Mouse (Mus musculus): ENCODE measurements at regions not wholly inside any gene's neighbourhood (a gene's known extent, or its start where the extent isn't known, plus 50 kb on each side); places are given as distances from the start of the nearest gene placed in this dataset.

- no peak for TF ChIP-seq CTCF (IDR thresholded peaks at IDR 0.05; ENCODE audit: low read depth, low read length)
- TF ChIP-seq POLR2A (IDR thresholded peaks at IDR 0.05; ENCODE audit: borderline replicate concordance, low read depth, low read length): no peak
- Histone ChIP-seq H3K4me3 (ENCODE audit: insufficient read depth, low read length) (no peak overlapping the region), H3K4me1 (ENCODE audit: control insufficient read depth, insufficient read depth, low read length) (no peaks in the 10 kb centered on the region), H3K27ac (ENCODE audit: insufficient read depth, low read depth, low read length) (no peak overlapping the region)
Observed at GRCm38 (mm10) chr5:111789904-111790303, 56.2 kb downstream of the Gm26897 start.

GRCm38 (mm10) chr5:111790527-111790926, 56.8 kb downstream of the Gm26897 start:
- TF ChIP-seq CTCF (IDR thresholded peaks at IDR 0.05; ENCODE audit: low read depth, low read length) (no peak), POLR2A (IDR thresholded peaks at IDR 0.05; ENCODE audit: borderline replicate concordance, low read depth, low read length) (no peak)
- Histone ChIP-seq H3K4me1 (ENCODE audit: control insufficient read depth, insufficient read depth, low read length) (no peaks in the 10 kb centered on the region), H3K4me3 (ENCODE audit: insufficient read depth, low read length) (no peak overlapping the region), H3K27ac (ENCODE audit: insufficient read depth, low read depth, low read length) (no peak overlapping the region)

- Histone ChIP-seq H3K4me1 (ENCODE audit: control insufficient read depth, insufficient read depth, low read length) (no peaks in the 10 kb centered on the region), H3K27ac (ENCODE audit: insufficient read depth, low read depth, low read length) (no peak overlapping the region), H3K4me3 (ENCODE audit: insufficient read depth, low read length) (no peak overlapping the region)
- TF ChIP-seq POLR2A (IDR thresholded peaks at IDR 0.05; ENCODE audit: borderline replicate concordance, low read depth, low read length) (no peak), CTCF (IDR thresholded peaks at IDR 0.05; ENCODE audit: low read depth, low read length) (no peak)
Observed at GRCm38 (mm10) chr5:111791089-111791561, 57.4 kb downstream of the Gm26897 start.

GRCm38 (mm10) chr5:111792746-111793145, 59.0 kb downstream of the Gm26897 start:
- TF ChIP-seq POLR2A (IDR thresholded peaks at IDR 0.05; ENCODE audit: borderline replicate concordance, low read depth, low read length): no peak
- no peak for TF ChIP-seq CTCF (IDR thresholded peaks at IDR 0.05; ENCODE audit: low read depth, low read length)

GRCm38 (mm10) chr5:111793178-111793577, 59.5 kb downstream of the Gm26897 start:
- Histone ChIP-seq H3K27ac (ENCODE audit: insufficient read depth, low read depth, low read length) (no peak overlapping the region), H3K4me3 (ENCODE audit: insufficient read depth, low read length) (no peak overlapping the region), H3K4me1 (ENCODE audit: control insufficient read depth, insufficient read depth, low read length) (no peaks in the 10 kb centered on the region)
- TF ChIP-seq CTCF (IDR thresholded peaks at IDR 0.05; ENCODE audit: low read depth, low read length) (no peak), POLR2A (IDR thresholded peaks at IDR 0.05; ENCODE audit: borderline replicate concordance, low read depth, low read length) (no peak)

More at GRCm38 (mm10) chr5:111792746-111793145, 59.0 kb downstream of the Gm26897 start:
- no peaks in the 10 kb centered on the region for H3K4me1 ChIP-seq (ENCODE audit: control insufficient read depth, insufficient read depth, low read length)
- H3K27ac ChIP-seq (ENCODE audit: insufficient read depth, low read depth, low read length): no peak overlapping the region
- no peak overlapping the region for H3K4me3 ChIP-seq (ENCODE audit: insufficient read depth, low read length)

- no peaks in the 10 kb centered on the region for H3K4me1 ChIP-seq (ENCODE audit: control insufficient read depth, insufficient read depth, low read length)
- no peak overlapping the region for H3K4me3 ChIP-seq (ENCODE audit: insufficient read depth, low read length)
- TF ChIP-seq CTCF (IDR thresholded peaks at IDR 0.05; ENCODE audit: low read depth, low read length) (no peak), POLR2A (IDR thresholded peaks at IDR 0.05; ENCODE audit: borderline replicate concordance, low read depth, low read length) (no peak)
- no peak overlapping the region for H3K27ac ChIP-seq (ENCODE audit: insufficient read depth, low read depth, low read length)
Observed at GRCm38 (mm10) chr5:111796889-111797288, 63.2 kb downstream of the Gm26897 start.

- Histone ChIP-seq H3K27ac (ENCODE audit: insufficient read depth, low read depth, low read length) (no peak overlapping the region), H3K4me3 (ENCODE audit: insufficient read depth, low read length) (no peak overlapping the region), H3K4me1 (ENCODE audit: control insufficient read depth, insufficient read depth, low read length) (no peaks in the 10 kb centered on the region)
- TF ChIP-seq CTCF (IDR thresholded peaks at IDR 0.05; ENCODE audit: low read depth, low read length) (no peak), POLR2A (IDR thresholded peaks at IDR 0.05; ENCODE audit: borderline replicate concordance, low read depth, low read length) (no peak)
Observed at GRCm38 (mm10) chr5:111799700-111800311, 66.1 kb downstream of the Gm26897 start.

- no peaks in the 10 kb centered on the region for H3K4me1 ChIP-seq (ENCODE audit: control insufficient read depth, insufficient read depth, low read length)
- H3K27ac ChIP-seq (ENCODE audit: insufficient read depth, low read depth, low read length): no peak overlapping the region
- H3K4me3 ChIP-seq (ENCODE audit: insufficient read depth, low read length): no peak overlapping the region
- no peak for TF ChIP-seq POLR2A (IDR thresholded peaks at IDR 0.05; ENCODE audit: borderline replicate concordance, low read depth, low read length)
- no peak for TF ChIP-seq CTCF (IDR thresholded peaks at IDR 0.05; ENCODE audit: low read depth, low read length)
Observed at GRCm38 (mm10) chr5:111800511-111800910, 66.8 kb downstream of the Gm26897 start.

- no peaks in the 10 kb centered on the region for H3K4me1 ChIP-seq (ENCODE audit: control insufficient read depth, insufficient read depth, low read length)
- TF ChIP-seq POLR2A (IDR thresholded peaks at IDR 0.05; ENCODE audit: borderline replicate concordance, low read depth, low read length): no peak
- no peak for TF ChIP-seq CTCF (IDR thresholded peaks at IDR 0.05; ENCODE audit: low read depth, low read length)
- no peak overlapping the region for H3K27ac ChIP-seq (ENCODE audit: insufficient read depth, low read depth, low read length)
- H3K4me3 ChIP-seq (ENCODE audit: insufficient read depth, low read length): no peak overlapping the region
Observed at GRCm38 (mm10) chr5:111801051-111801450, 67.3 kb downstream of the Gm26897 start.

- no peak for TF ChIP-seq CTCF (IDR thresholded peaks at IDR 0.05; ENCODE audit: low read depth, low read length)
- no peak for TF ChIP-seq POLR2A (IDR thresholded peaks at IDR 0.05; ENCODE audit: borderline replicate concordance, low read depth, low read length)
- Histone ChIP-seq H3K4me3 (ENCODE audit: insufficient read depth, low read length) (no peak overlapping the region), H3K27ac (ENCODE audit: insufficient read depth, low read depth, low read length) (no peak overlapping the region), H3K4me1 (ENCODE audit: control insufficient read depth, insufficient read depth, low read length) (no peaks in the 10 kb centered on the region)
Observed at GRCm38 (mm10) chr5:111804542-111804941, 70.8 kb downstream of the Gm26897 start.

All from bone marrow macrophage, adult 2 months (primary cell).